Mouse (Mus musculus) lung, postnatal 0 days (tissue): ENCODE measurements around the gene Lgals4.

ENCODE experiments used
- CTCF ChIP-seq: IDR thresholded peaks from 2 replicates; pipeline ENCODE4 v1.5.1; 2016; ENCODE audit warnings: antibody characterized with exemption, mild to moderate bottlenecking
- EP300 ChIP-seq: IDR thresholded peaks from 2 replicates; pipeline ENCODE4 v1.6.1; 2016; ENCODE audit warnings: antibody characterized with exemption, mild to moderate bottlenecking, control low read depth

- TF ChIP-seq CTCF (no peak; the same call in 1 of the 2 replicates), EP300 (no peak)
Observed at GRCm38 (mm10) chr7:28860898-28861297, 27.2 kb downstream of the Lgals4 start.
